Mouse (Mus musculus) forebrain, postnatal 0 days (tissue): Measurements from ENCODE around the gene Map3k4. TPM values are rescaled to one million over a fixed set of nuclear protein-coding genes. Genes with fewer than 3 reads are reported as not detected.

Experiments used
- ATAC-seq: fragments of 200-750 bp; cut with Nextera tagmentation; 2 replicates; pipeline ENCODE4 v1.8.0; 2017; ENCODE audit warnings: mild to moderate bottlenecking, moderate library complexity
- DNase-seq: peaks from one replicate; pipeline ENCODE4 v3.0.0-alpha.2; 2015
- H3K27ac ChIP-seq: fragments of 300-500 bp; sonication (generic); 2 replicates; pipeline ENCODE4 v1.5.1; 2014; ENCODE audit warnings: low read depth, mild to moderate bottlenecking, antibody characterized with exemption, low read length, moderate library complexity, mixed read lengths
- H3K27me3 ChIP-seq: fragments of 300-500 bp; sonication (generic); 2 replicates; pipeline ENCODE4 v1.6.1; 2014; ENCODE audit warnings: mild to moderate bottlenecking, low read length, mixed read lengths; ENCODE audit not compliant: insufficient read depth
- H3K36me3 ChIP-seq: fragments of 300-500 bp; sonication (generic); 2 replicates; pipeline ENCODE4 v1.6.1; 2014; ENCODE audit warnings: mild to moderate bottlenecking, moderate library complexity; ENCODE audit not compliant: insufficient read depth
- H3K4me1 ChIP-seq: fragments of 300-500 bp; sonication (generic); 2 replicates; pipeline ENCODE4 v1.6.1; 2014; ENCODE audit warnings: antibody characterized with exemption; ENCODE audit not compliant: insufficient read depth
- H3K4me2 ChIP-seq: fragments of 300-500 bp; sonication (generic); 2 replicates; pipeline ENCODE4 v1.6.1; 2014; ENCODE audit warnings: low read depth, mild to moderate bottlenecking, moderate library complexity
- H3K4me3 ChIP-seq: fragments of 300-500 bp; sonication (generic); 2 replicates; pipeline ENCODE4 v1.5.1; 2014; ENCODE audit warnings: low read depth, low read length, mixed read lengths
- H3K9ac ChIP-seq: fragments of 300-500 bp; sonication (generic); 2 replicates; pipeline ENCODE4 v1.6.1; 2014; ENCODE audit warnings: mild to moderate bottlenecking
- H3K9me3 ChIP-seq: fragments of 300-500 bp; sonication (generic); 2 replicates; pipeline ENCODE4 v1.6.1; 2016; ENCODE audit warnings: low read length
- CTCF ChIP-seq: sonication (generic); IDR thresholded peaks from 2 replicates; pipeline ENCODE4 v1.5.1; 2016; ENCODE audit warnings: antibody characterized with exemption, control low read depth, low read depth
- WGBS: fragments of 180-500 bp; shearing (Covaris S2); extraction: QIAGEN DNeasy Blood & Tissue Kit; methylation state at CpG from one replicate; pipeline ENCODE4 v1.1.7; 2014; 5-methylcytosine and 5-hydroxymethylcytosine counted together
- polyA plus RNA-seq: library from polyadenylated mRNA; unstranded; fragments of >200 nt; fragmentation: Nextera tagmentation; extraction: Ambion mirVana; gene quantifications from 2 replicates; pipeline ENCODE4 v1.2.1, GENCODE M21; 2015
- total RNA-seq: library from RNA; depleted of rRNA; stranded (reverse); fragments of >200 nt; gene quantifications from 2 replicates; pipeline ENCODE4 v1.2.3, GENCODE M21; 2014; rRNA removed

Map3k4 gene
- total and polyA plus RNA-seq, 2 experiments from 2014 or later, result 35.1 to 35.3 TPM

DNA sequence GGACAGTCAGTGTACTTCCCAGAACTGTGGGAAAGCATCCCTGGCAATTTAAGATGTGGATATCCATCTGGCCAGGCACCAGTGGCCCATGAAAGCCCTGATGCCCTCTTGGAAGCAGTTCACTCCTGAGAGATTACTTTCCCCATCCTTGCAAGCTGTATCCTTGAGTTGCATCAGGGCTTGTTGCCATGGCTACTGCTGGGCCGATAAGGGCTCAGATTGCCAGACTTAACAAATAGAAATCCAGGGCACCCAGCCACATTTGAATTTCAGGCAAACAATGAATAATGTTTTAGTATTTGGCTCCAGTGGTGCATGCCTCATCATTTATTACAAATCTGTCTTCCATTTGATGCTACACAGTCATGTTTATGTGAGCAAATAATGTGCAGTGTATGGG, 130.8 kb downstream of the Map3k4 start:
- Histone ChIP-seq H3K9ac (no peak overlapping the region), H3K27me3 (no peaks in the 10 kb centered on the region), H3K9me3 (no peaks in the 10 kb centered on the region), H3K4me1 (peaks cover 10% of the 10 kb centered on the region), H3K36me3 (no peaks in the 10 kb centered on the region), H3K4me3 (no peak overlapping the region), H3K4me2 (no peak overlapping the region), H3K27ac (peak overlapping the region; percentile 29; the same call in 1 of the 2 replicates)
- TF ChIP-seq CTCF, result no peak
- WGBS, result 17% methylated on average over 1 of the region's 1 CpGs
- peak; percentile 73 for DNase-seq
- peak; percentile 82 for ATAC-seq

DNA sequence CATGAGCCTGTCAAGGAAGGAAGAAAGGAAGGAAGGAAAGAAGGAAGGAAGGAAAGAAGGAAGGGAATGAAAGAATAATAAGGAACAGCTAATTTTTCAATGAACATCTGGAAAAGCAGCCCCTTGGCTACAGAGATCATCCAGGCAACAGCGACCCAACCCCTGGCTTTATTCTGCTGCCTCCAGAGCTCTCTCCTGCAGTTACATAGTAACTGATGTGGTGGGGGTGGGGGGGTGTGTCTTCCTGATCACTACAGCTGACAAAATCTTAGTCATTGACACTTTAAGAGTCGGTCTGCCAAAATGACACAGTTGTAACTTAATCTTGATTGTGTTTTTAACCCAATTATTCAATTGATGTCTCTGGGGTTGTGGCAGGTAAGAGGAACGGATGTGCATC, 132.3 kb downstream of the Map3k4 start:
- ATAC-seq, result no peak
- DNase-seq, result no peak
- H3K36me3 ChIP-seq, result no peaks in the 10 kb centered on the region
- 84% methylated on average over 3 of the region's 3 CpGs for WGBS
- no peaks in the 10 kb centered on the region for H3K9me3 ChIP-seq
- H3K27ac ChIP-seq, result no peak overlapping the region
- no peak for TF ChIP-seq CTCF
- H3K9ac ChIP-seq, result no peak overlapping the region
- H3K4me1 ChIP-seq, result peaks cover 10% of the 10 kb centered on the region
- no peak overlapping the region for H3K4me2 ChIP-seq
- H3K4me3 ChIP-seq, result no peak overlapping the region
- H3K27me3 ChIP-seq, result no peaks in the 10 kb centered on the region

DNA sequence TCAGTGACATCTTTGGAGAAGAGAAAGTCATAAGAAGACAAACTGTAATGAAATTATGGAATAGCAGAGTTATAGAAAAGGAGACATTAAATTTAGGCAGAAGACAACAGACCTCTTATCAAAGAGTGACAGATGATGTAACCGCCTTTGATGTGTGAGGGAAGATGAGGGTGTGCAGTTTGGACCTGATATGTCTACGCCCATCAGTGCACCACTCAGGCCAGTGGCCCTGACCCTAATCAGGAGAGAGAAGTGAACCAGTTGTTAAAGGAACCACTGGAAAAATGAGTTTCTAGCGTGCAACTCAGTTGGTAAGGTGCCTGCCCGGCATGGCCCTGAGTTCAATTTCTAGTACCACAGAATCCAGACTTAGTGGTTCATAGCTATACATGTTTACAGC, 132.7 kb downstream of the Map3k4 start:
- Histone ChIP-seq H3K9ac (no peak overlapping the region), H3K36me3 (no peaks in the 10 kb centered on the region), H3K4me2 (no peak overlapping the region), H3K9me3 (no peaks in the 10 kb centered on the region), H3K27me3 (no peaks in the 10 kb centered on the region), H3K4me1 (peaks cover 10% of the 10 kb centered on the region), H3K4me3 (no peak overlapping the region), H3K27ac (no peak overlapping the region)
- no peak for TF ChIP-seq CTCF
- no peak for DNase-seq
- 94% methylated on average over 4 of the region's 4 CpGs for WGBS
- ATAC-seq, result no peak

DNA sequence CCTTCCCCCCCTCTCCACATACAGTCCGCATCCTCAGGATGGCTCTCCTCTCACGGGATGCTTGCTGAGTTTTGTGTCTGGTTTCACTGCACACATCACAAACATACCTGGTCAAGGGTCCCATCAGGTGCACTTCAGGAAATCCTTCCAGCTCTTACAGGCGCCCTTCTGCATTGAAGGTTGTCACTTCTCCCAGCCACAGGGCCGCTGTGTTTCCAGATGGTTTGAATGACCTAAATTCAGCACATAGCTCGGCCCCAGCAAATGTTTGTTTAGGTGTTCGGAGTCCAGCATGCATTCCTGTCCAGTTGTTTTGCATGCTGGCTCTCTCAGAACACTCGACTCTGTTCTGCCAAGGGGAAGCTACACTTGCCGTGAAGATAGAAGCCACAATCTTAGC, 134.3 kb downstream of the Map3k4 start:
- ATAC-seq (no peak), DNase-seq (no peak)
- 84% methylated on average over 8 of the region's 8 CpGs for WGBS
- Histone ChIP-seq H3K9me3 (no peaks in the 10 kb centered on the region), H3K27me3 (no peaks in the 10 kb centered on the region), H3K4me1 (peaks cover 13% of the 10 kb centered on the region), H3K27ac (no peak overlapping the region), H3K4me3 (no peak overlapping the region), H3K9ac (no peak overlapping the region), H3K4me2 (no peak overlapping the region), H3K36me3 (no peaks in the 10 kb centered on the region)
- no peak for TF ChIP-seq CTCF

DNA sequence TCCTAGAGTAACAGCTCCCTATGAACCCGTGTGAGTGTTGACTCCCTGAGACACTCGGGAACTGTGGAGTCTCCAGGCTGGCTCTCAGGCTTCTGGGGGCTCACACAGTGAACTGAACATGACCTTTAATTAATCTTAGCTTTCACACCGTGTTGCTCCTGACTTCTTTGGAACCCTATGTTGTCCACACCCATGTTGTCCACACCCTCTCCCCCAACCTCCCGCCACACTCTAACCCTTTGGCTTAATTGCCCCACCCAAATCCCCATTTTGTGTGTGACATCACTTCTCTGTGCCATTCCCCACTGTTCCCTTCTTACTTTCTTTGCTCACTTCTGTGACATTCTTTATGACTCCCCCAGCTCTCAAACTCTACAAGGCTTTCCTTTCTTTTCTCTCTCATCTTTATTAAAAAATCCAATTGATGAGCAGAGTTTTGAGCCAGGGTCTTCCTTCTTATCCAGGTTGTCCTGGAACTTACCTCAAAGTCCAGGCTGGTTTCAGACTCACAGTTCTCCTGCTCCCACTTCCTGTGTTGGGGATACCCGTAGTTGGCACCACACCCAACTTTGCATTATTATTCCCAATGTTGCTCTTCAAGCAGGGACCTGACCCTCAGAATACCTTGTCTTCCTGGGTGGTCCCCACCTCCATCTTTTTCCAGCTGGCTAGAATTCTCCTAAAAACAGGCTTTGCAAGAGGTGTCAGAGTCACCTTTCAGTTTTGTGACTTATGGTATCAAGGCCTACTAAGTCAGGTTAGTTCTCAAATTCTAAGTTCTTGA, 135.7 kb downstream of the Map3k4 start:
- no peak for DNase-seq
- TF ChIP-seq CTCF, result no peak
- Histone ChIP-seq H3K9ac (no peak overlapping the region), H3K4me1 (peaks cover 14% of the 10 kb centered on the region), H3K4me2 (no peak overlapping the region), H3K27me3 (no peaks in the 10 kb centered on the region), H3K27ac (no peak overlapping the region), H3K36me3 (no peaks in the 10 kb centered on the region), H3K9me3 (no peaks in the 10 kb centered on the region), H3K4me3 (no peak overlapping the region)
- no peak for ATAC-seq
- WGBS, result 86% methylated on average over 5 of the region's 5 CpGs

DNA sequence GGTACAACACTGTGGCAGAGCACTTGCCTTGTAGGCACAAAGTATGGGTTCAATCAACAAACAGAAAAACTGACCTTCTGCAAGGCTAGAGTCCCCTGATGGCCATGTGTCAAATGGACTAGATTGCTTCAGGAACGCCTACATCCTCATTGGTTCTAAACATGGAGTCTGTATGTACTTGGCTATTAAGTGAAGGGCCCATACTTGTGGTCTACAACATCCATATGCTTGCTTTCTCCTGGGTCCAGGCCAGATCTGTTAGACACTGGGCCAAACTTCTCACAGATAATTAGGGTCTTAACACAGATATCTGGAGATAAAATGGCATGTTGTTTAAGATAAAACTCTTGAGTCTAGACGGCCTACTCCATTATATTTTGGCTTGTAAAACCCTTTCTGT, 138.8 kb downstream of the Map3k4 start:
- TF ChIP-seq CTCF, result no peak
- Histone ChIP-seq H3K9ac (no peak overlapping the region), H3K27me3 (no peaks in the 10 kb centered on the region), H3K9me3 (no peaks in the 10 kb centered on the region), H3K27ac (0 out of 2 replicates have a peak overlapping the region, but pooled peaks have one; percentile 40), H3K4me2 (no peak overlapping the region), H3K4me1 (0 out of 2 replicates have a peak, but pooled peaks cover 8% of the 10 kb centered on the region), H3K4me3 (no peak overlapping the region), H3K36me3 (no peaks in the 10 kb centered on the region)
- 70% methylated on average over 2 of the region's 2 CpGs for WGBS
- no peak for ATAC-seq
- DNase-seq, result no peak

DNA sequence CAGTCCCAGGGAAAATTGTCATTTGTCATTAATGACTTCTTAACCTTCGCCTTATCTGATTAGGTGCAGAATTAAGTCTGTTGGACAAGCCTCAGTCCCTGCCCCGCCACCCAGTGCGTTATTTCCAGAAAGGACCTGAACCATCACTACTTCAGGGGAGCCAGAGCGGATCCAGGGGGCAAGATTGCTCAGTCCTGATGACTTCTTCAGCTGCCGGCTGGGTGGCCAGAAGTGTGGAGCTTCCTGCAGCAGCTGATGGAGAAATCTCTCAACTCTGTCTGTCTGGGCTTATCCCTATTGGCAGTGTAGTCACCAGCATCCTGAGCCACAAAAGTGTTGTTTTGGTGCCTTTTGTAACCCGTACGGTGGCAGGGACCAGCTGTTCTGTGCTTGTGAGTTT, 139.3 kb downstream of the Map3k4 start:
- Histone ChIP-seq H3K9me3 (no peaks in the 10 kb centered on the region), H3K4me2 (no peak overlapping the region), H3K4me1 (0 out of 2 replicates have a peak, but pooled peaks cover 8% of the 10 kb centered on the region), H3K9ac (no peak overlapping the region), H3K27ac (0 out of 2 replicates have a peak overlapping the region, but pooled peaks have one; percentile 40), H3K4me3 (no peak overlapping the region), H3K27me3 (no peaks in the 10 kb centered on the region), H3K36me3 (no peaks in the 10 kb centered on the region)
- TF ChIP-seq CTCF, result no peak
- WGBS, result 85% methylated on average over 7 of the region's 7 CpGs
- DNase-seq (no peak), ATAC-seq (no peak)

Other genes starting within 250 kb of the Map3k4 start
- 44.8 and 52.9 TPM in 2 replicates for gene Agpat4, start 200.1 kb downstream of the Map3k4 start, total RNA-seq
- 23.3 and 53.5 TPM in 2 replicates for gene Agpat4, start 200.1 kb downstream of the Map3k4 start, polyA plus RNA-seq
- not detected in 2 replicates for gene Plg, start 59.8 kb upstream of the Map3k4 start, total RNA-seq
- gene Plg, start 59.8 kb upstream of the Map3k4 start, polyA plus RNA-seq, result 0.19 TPM in 1 of 2 replicates, not detected in the other
- gene Slc22a3, start 188.9 kb upstream of the Map3k4 start, total RNA-seq, result 1.5 and 2.5 TPM in 2 replicates
- gene Slc22a3, start 188.9 kb upstream of the Map3k4 start, polyA plus RNA-seq, result 1.3 and 2.1 TPM in 2 replicates